Mouse (Mus musculus) limb, embryonic 10.5 days (tissue): ENCODE results near the gene Myh7b. TPM values are rescaled to one million over a fixed set of nuclear protein-coding genes. Genes with fewer than 3 reads are reported as not detected.
A peak's percentile ranks its signal among the peaks of the same experiment; 100 is the strongest.

ENCODE experiments used
- DNase-seq: peaks from one replicate; pipeline ENCODE4 v3.0.0-alpha.2; 2017; ENCODE audit warnings: low spot score
- H3K27ac ChIP-seq: fragments of 300-500 bp; sonication (generic); 2 replicates; pipeline ENCODE4 v1.5.1; 2016; ENCODE audit warnings: mild to moderate bottlenecking
- H3K27me3 ChIP-seq: fragments of 300-500 bp; sonication (generic); 2 replicates; pipeline ENCODE4 v1.6.1; 2016; ENCODE audit warnings: low read depth, mild to moderate bottlenecking; ENCODE audit not compliant: poor library complexity, severe bottlenecking
- H3K36me3 ChIP-seq: fragments of 300-500 bp; sonication (generic); 2 replicates; pipeline ENCODE4 v1.6.1; 2016; ENCODE audit warnings: mild to moderate bottlenecking, moderate library complexity
- H3K4me1 ChIP-seq: fragments of 300-500 bp; sonication (generic); 2 replicates; pipeline ENCODE4 v1.6.1; 2016
- H3K4me3 ChIP-seq: fragments of 300-500 bp; sonication (generic); 2 replicates; pipeline ENCODE4 v1.5.1; 2016; ENCODE audit warnings: mild to moderate bottlenecking, moderate library complexity
- H3K9me3 ChIP-seq: fragments of 300-500 bp; sonication (generic); replicated peaks from 2 replicates; pipeline ENCODE4 v1.6.1; 2016; ENCODE audit warnings: mild to moderate bottlenecking
- WGBS: fragments of 180-500 bp; shearing (Covaris S2); methylation state at CpG from one replicate; pipeline ENCODE4 v1.1.7; 2016; 5-methylcytosine and 5-hydroxymethylcytosine counted together
- microRNA counts: library from miRNA; unstranded; fragments of <30 nt; microRNA quantifications from one replicate; lab custom pipeline; 2017
- microRNA-seq: library from miRNA; unstranded; fragments of <30 nt; microRNA quantifications from one replicate; pipeline ENCODE4, GENCODE M21; 2017
- polyA plus RNA-seq: library from polyadenylated mRNA; unstranded; fragments of >200 nt; fragmentation: Nextera tagmentation; extraction: Ambion mirVana; gene quantifications from 2 replicates; pipeline ENCODE4 v1.2.1, GENCODE M21; 2016

The Myh7b gene
- polyA plus RNA-seq, 1 experiment from 2014 or later: 0.36 TPM

- H3K36me3 ChIP-seq: peaks cover 29% of the 10 kb centered on the region
- no peaks in the 10 kb centered on the region for H3K4me1 ChIP-seq
- no peaks in the 10 kb centered on the region for H3K9me3 ChIP-seq
- no peak for DNase-seq
- no peaks in the 10 kb centered on the region for H3K27me3 ChIP-seq
- 64% methylated on average over 3 of the region's 3 CpGs for WGBS
- no peak overlapping the region for H3K4me3 ChIP-seq
- H3K27ac ChIP-seq: no peak overlapping the region
These were observed 72.1 kb downstream of the Myh7b start for GRCm38 (mm10) chr2:155683137-155683536.

- no peak for DNase-seq
These were observed 72.8 kb downstream of the Myh7b start for GRCm38 (mm10) chr2:155683821-155684220.

More at GRCm38 (mm10) chr2:155683821-155684220, 72.8 kb downstream of the Myh7b start:
- Histone ChIP-seq H3K4me3 (no peak overlapping the region), H3K27me3 (no peaks in the 10 kb centered on the region), H3K27ac (no peak overlapping the region), H3K36me3 (peaks cover 29% of the 10 kb centered on the region), H3K4me1 (no peaks in the 10 kb centered on the region), H3K9me3 (no peaks in the 10 kb centered on the region)
- WGBS: 92% methylated on average over 5 of the region's 5 CpGs

MicroRNAs within 50 kb of the gene (microRNA counts, 519-probe panel; counts per million panel counts)
- microRNA mmu-miR-499 (lab: Ali Mortazavi, UCI): 684 counts per million, percentile 72 among the panel's probes with 10 or more counts

Small RNA genes within 50 kb of the gene (microRNA-seq; reads per million reads assigned to microRNA genes)
- gene Mir499: 6.4 reads per million, percentile 12 among the genes with 10 or more reads in this experiment

Other genes with a start within 250 kb of the Myh7b start
- gene Trp53inp2, start 230.2 kb upstream of the Myh7b start, polyA plus RNA-seq: 15.2 and 23.5 TPM in 2 replicates
- 19.6 and 21.1 TPM in 2 replicates for gene Ncoa6, start 137.3 kb upstream of the Myh7b start, polyA plus RNA-seq
- gene Acss2, start 93.3 kb upstream of the Myh7b start, polyA plus RNA-seq: 5.3 and 9.2 TPM in 2 replicates
- gene Ggt7, start 93.0 kb upstream of the Myh7b start, polyA plus RNA-seq: 1.6 and 3.2 TPM in 2 replicates
- gene Gss, start 18.4 kb upstream of the Myh7b start, polyA plus RNA-seq: 24.3 and 25.1 TPM in 2 replicates
- gene Trpc4ap, start 81.2 kb downstream of the Myh7b start, polyA plus RNA-seq: 125 and 141 TPM in 2 replicates
- gene Edem2, start 118.3 kb downstream of the Myh7b start, polyA plus RNA-seq: 22.1 and 26.6 TPM in 2 replicates
- gene Gm17581, start 124.7 kb downstream of the Myh7b start, polyA plus RNA-seq: not detected in 2 replicates
- gene Procr, start 139.9 kb downstream of the Myh7b start, polyA plus RNA-seq: 0.87 and 1.9 TPM in 2 replicates
- 0.05 TPM in 1 of 2 replicates, not detected in the other for gene Mmp24, start 164.1 kb downstream of the Myh7b start, polyA plus RNA-seq
- gene BC029722, start 208.2 kb downstream of the Myh7b start, polyA plus RNA-seq: 8.0 and 8.2 TPM in 2 replicates
- 250 and 301 TPM in 2 replicates for gene Eif6, start 215.7 kb downstream of the Myh7b start, polyA plus RNA-seq
- gene Fam83c, start 223.6 kb downstream of the Myh7b start, polyA plus RNA-seq: 0.31 and 0.39 TPM in 2 replicates